Mouse (Mus musculus): ENCODE results near the gene Syndig1. TPM values are rescaled to one million over a fixed set of nuclear protein-coding genes. Genes with fewer than 3 reads are reported as not detected.

Gene Syndig1
- total RNA-seq, 2 experiments from 2014 or later: not detected

DNA sequence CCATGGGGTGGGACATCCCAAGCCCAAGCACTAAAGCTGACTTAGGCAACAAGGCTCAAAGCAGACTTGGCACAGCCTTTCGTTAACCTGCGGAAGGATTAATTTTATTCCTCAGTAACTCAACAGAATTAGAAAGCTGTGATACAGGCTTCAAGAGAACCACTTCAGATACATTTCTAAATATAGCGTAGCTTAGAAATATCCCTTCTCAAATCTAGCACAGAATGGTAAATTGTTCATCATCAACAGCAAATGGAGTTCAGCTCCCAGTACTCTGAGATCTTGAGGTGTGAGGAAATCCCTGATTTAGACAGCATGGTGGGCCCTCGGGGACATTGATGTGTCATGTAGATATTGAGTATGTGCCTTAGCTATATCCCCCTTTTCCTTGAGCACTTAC is 121.6 kb downstream of the Syndig1 start:
- no peak for ATAC-seq (replicated peaks; ENCODE audit: low FRiP score, poor library complexity, severe bottlenecking)

DNA sequence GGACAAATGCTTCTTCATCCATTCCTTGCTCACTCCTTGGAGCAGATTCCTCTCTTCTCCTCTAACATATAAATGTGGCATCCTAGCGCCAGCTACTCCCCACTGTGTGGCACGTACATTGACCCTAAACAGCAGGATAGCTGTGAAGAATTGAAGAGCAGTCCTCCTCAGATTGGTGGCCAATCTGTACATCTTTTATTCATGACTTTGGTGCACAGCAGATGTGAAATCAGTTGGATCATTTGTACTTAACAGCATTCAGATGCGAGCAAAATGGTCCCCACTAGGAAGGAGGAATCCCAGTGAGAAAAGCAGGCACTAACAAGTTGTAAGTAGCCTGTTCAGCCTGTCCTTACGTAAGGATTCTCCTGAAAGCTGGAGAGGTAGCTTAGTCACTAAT is 142.0 kb downstream of the Syndig1 start:
- no peak for ATAC-seq (replicated peaks; ENCODE audit: low FRiP score, poor library complexity, severe bottlenecking)

DNA sequence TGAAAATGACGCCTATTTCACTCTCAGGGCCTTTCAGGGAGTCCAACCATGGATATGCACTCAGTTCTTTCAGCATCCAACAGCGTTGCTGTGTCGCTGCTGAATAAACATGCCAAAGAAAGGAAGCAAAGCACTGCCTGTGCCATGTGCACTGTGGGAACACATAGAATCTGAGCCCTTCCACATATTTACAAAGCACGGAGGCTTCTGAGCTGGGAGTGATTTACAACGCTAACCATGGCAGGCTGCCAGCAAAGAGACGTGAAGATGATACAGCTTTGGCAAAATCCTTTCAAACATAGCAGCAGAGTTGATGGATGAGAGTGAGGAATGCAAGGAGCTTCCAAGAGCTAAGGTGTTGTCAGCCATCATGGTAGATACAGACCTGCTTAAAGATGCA is 144.6 kb downstream of the Syndig1 start:
- no peak for ATAC-seq (replicated peaks; ENCODE audit: low FRiP score, poor library complexity, severe bottlenecking)

DNA sequence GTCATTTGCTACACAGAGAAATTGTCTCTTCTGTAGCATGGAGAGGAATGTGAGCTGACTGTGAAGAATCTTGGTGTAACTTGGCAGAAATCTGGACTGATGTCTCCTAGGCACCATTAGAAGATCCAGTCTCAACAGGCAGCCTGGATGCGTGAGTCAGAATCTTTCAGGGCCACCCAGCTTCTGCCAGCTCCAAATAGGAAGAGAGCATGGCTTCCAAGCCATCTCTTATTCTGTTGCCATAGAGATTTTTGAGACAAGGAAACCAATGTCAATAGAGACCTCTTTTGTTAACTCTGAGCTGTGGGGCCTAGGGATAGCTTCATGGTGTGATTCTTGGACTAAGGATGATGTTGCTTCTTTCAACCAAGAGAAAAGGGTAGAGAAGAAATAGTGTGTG is 151.4 kb downstream of the Syndig1 start:
- ATAC-seq (replicated peaks; ENCODE audit: low FRiP score, poor library complexity, severe bottlenecking): no peak

DNA sequence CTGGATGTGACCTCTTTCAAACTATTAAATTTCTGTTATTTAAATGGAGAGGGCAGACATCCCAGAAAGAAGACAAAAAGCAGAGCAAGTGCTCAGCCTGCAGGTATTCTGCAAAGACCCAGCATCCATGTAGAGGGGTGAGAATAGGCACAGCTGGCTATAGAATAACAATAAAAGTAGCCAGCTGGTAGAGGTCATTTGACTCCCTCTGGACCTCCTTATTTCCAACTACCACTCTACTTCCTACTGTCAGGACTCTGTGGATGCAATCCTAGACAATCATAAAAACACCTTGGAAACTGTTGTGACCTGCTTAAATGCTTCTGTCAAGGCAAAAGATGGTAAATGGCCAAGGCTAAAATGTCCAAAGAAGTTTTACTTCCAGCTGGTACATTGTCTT is 153.5 kb downstream of the Syndig1 start:
- no peak for ATAC-seq (replicated peaks; ENCODE audit: low FRiP score, poor library complexity, severe bottlenecking)

DNA sequence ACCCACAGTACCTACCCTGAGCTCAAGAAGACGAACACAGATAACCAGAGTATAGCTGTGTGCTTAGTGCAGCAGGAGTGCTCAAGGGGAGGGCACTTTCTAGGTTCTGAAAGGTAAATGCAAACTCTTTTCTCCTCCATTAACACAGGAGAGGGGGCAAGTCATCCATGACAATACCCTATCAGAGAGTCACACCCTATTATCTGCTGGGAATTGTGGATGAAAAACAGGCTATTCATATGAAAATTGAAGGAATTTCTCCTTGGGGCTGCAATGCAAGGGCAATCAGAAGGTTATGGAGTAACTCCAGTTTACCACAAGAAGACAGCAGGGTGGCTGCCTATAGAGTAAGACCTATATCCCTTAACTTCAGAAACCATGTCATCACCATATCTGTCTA is 154.1 kb downstream of the Syndig1 start:
- no peak for ATAC-seq (replicated peaks; ENCODE audit: low FRiP score, poor library complexity, severe bottlenecking)

DNA sequence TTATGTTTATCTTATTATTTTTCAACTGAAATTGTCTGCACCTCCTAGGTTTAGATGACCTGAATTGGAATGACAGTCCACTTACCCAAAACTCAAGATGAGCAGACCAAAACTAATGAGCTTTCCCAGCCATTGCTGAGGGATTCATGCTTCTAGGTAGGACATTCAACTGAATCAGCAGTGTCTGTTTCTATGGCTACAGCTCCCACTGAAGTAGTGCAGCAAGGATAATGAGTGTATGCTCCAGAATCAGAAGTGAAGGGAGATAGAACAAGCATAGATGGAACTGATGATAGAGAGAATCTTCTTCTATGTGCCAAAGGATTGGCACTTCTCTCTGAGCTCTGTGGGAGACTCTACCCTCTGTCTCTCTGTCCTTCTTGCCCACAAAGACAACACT is 158.6 kb downstream of the Syndig1 start:
- ATAC-seq (replicated peaks; ENCODE audit: low FRiP score, poor library complexity, severe bottlenecking): no peak

DNA sequence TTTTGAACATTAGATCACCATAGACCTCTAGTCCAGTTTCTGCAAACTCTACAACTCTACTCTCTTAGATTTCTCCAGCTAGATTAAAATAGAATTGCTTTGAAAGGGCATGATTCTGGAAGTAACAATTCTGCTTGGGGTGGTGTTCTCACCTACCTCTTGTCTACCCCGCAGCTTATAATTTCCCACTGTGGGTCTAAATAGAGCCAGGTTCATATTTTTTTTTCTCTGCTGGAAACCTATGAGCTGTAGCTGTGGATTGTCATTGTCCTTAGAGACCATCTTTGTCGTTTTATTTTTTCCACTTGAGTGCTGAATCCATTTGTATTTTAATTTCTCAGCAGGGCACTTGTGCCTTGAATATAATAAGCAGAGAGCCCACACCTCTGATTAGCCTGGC is 162.5 kb downstream of the Syndig1 start:
- no peak for ATAC-seq (replicated peaks; ENCODE audit: low FRiP score, poor library complexity, severe bottlenecking)

DNA sequence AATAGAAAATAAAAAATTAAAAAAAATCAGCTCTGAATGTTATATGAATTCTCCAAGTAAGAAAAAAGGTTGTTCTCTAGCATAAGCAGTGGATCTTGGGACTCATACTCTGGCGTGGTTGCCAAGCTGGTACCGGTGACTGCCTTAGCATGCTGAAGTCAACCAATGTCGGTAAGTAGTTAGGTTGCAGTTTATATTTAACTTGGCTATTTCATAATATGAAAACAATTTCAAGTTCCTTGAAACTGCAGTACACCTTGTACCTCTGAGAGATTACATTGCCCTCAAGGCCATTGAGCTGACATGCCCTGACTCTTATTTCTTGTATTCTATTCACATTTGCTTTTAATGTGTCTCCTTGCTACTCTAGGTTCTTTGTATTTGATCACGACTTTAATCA is 163.9 kb downstream of the Syndig1 start:
- no peak for ATAC-seq (replicated peaks; ENCODE audit: low FRiP score, poor library complexity, severe bottlenecking)

DNA sequence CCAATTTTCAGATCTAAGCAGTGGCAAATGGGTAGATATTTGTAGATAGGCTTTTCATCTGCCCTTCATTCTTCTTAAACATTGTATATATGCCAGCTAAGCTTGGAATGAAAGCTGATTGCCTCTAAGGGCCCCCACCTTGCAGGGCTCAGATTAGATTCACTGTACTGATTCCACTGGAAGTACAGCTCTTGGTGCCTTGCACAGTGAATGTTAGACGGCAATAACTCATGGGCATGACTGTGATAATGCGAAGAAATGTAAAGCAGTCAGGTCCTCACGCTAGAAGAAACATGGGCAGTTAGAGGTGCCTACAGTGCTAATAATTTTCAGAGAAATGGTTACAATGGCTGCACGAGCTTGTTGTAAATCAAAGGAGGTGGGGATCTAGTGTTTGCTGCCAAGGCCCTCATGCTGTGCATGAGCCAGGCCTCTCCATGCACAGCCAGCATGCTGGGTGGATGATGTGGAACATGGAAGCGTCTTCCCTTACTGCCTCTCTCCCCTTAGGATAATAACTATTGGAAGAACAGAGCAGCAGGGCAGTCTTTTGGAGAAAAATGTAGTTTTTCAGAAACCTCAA is 167.5 kb downstream of the Syndig1 start:
- no peak for ATAC-seq (replicated peaks; ENCODE audit: low FRiP score, poor library complexity, severe bottlenecking)

DNA sequence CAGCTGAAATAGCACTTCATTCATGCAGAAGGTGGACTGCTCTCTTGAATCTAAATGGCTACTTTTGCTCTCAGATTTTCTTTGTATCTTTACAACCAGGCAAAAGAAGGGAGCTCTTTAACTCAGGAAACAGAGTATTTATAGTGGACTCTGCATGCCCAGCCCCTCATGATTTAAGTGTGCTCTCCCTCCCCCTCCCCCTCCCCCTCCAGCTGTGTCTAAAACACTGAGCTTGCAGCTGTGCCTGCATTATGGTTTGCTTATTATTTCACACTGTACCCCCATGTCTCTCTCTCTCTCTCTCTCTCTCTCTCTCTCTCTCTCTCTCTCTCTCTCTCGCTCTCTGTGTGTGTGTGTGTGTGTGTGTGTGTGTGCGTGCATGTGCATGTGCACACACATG is 168.6 kb downstream of the Syndig1 start:
- ATAC-seq (replicated peaks; ENCODE audit: low FRiP score, poor library complexity, severe bottlenecking): no peak

DNA sequence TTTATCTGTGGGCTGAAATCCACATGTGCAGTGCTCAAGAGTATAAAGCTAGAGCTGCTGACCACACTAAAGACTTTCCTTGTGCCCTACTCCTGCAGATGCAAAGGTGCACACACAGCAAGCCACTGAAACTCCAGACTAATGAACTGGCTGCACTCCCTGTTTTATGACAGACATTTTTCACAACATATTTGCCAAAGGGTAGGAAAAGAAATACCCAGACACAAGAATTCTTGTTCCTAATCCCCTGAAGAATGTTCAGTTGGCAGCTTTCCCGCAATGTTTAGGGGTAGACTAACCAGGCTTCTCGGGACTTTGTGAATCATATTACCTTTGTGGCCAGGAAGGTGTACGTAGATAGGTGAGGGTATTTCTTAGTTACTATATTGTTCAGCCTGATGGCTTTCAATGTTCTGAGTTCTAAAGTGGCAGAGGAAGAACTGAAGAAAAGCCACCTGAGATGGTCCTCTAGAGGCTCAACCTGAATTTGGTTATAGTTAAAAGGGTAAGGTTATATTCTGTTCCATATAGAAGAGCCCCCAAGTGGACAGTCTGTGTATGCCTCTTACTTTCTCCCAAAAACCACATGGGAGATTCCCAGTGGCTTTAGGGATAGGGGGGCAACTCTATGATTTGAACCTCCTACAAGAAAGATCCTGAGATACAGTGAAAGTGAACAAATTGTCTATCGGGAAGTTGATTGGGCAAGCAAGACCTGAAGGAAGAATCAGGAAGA is 169.5 kb downstream of the Syndig1 start:
- ATAC-seq (replicated peaks; ENCODE audit: low FRiP score, poor library complexity, severe bottlenecking): no peak

DNA sequence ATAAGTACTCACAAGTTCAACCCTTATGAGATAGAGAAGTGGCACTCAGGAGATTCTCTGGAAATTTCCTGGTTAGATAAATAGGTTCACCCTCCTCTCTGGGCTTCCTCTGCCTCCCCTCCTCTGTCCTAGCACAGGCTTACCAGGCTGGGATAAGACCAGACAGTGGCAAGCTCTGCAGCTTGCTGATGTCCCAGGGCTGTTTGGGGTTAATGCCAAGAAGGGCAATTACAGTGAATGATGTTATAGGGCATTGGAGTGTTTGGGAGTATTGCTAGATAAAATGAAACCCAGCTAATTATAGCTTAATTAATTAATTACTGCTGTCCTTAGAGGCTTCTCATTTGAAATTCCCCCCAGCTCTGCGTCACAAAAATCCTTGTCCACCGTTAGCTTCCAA is 171.6 kb downstream of the Syndig1 start:
- ATAC-seq (replicated peaks; ENCODE audit: low FRiP score, poor library complexity, severe bottlenecking): no peak

DNA sequence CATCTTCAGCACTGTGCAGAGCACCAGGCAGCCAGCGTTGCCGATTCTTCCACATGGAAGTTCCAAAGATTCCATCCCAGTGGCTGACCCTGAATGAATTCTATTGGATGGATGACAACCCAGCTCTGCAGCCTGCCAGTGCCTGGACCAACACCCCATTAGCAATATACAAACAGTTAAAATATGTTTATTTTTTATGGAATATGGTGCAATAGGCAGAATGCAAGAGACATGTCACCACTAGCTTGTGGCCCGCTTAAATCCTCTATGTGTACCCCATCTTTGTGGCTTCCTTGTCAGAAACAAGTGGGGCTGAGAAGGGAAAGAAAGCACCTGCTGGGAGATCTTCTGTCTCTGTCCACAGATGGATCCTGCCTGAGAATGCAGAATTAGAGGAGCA is 174.5 kb downstream of the Syndig1 start:
- no peak for ATAC-seq (replicated peaks; ENCODE audit: low FRiP score, poor library complexity, severe bottlenecking)

DNA sequence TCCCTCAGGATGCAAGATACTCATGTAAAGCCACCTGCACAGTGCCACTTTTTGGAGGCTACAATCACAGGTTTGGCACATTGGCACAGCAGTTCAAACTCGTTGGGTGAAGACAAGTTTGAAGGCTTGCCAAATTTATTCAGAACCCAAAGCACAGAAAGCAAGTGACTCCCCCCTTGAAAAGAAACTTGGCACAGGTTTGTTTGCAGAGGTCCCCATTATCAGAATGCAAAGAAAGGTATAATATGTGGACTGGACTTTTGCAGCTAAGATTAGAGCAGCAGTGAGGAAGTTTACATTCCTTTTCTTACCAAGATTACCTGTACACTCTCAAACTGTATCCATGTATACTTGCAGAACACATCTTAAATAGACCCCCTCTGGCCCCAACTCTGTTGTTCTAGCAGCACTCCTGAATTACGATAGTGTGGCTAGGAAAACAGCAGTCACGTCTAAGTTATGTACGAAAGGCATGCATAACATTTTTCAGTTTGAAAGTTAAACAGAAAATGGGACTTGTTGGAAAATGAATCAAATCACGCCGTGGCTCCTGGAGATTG is 183.9 kb downstream of the Syndig1 start:
- no peak for ATAC-seq (replicated peaks; ENCODE audit: low FRiP score, poor library complexity, severe bottlenecking)

DNA sequence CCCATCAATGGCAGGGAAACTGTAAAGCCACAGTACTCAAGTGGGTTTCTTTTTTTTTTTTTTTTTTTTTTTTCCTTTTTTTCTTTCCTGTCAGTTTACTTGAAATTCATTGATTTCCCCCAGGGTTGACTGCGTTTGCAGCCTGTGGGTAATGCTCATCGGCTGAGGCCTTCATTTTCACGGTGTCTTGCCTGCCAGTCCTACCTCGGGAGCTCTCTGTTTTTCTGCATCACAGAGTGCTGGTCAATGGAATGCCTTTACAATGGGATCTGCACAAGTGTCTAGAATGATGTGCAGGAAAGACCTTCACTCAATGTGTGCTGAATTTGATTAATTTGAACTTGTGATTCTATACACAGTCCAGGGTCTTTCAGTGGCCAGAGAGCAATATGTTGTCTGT is 184.8 kb downstream of the Syndig1 start:
- no peak for ATAC-seq (replicated peaks; ENCODE audit: low FRiP score, poor library complexity, severe bottlenecking)

DNA sequence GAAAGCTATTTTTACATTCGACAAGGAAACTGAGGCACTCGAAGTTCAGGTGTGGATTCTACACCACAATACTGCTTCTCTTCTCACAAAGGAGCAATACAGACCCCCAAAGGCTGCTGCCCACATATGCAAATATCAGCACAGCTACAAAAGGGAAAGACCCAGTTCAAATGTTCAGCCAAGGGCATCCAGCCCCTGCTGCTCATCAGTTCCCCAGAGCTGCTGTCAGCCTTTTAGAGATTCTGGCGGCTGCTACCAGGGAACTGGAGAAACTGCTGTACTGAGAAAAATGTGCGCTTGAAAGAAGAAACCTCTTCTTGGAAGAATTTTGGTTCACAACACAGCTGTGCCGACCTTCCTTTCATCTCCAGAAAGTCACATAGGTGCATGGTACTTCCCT is 187.3 kb downstream of the Syndig1 start:
- no peak for ATAC-seq (replicated peaks; ENCODE audit: low FRiP score, poor library complexity, severe bottlenecking)

DNA sequence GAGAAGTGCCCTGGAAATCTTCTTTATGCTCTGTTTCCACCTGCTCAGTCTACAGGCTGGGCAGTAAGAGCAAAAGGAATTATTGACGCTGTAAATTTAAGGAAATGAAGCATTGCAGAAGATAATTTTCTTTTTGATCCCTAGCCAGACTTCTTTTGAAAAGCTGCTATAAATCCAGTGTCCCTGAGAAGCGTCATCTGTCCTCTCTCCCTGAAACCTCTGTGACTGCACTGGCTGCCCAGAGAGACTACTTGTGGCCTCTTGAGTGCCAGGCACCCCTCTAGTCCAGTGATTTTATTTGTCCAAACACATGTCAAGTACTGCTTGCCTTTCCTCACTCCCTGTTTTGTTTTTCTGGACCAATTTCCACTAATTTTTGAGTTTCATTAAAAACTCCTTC is 191.7 kb downstream of the Syndig1 start:
- ATAC-seq (replicated peaks; ENCODE audit: low FRiP score, poor library complexity, severe bottlenecking): no peak

DNA sequence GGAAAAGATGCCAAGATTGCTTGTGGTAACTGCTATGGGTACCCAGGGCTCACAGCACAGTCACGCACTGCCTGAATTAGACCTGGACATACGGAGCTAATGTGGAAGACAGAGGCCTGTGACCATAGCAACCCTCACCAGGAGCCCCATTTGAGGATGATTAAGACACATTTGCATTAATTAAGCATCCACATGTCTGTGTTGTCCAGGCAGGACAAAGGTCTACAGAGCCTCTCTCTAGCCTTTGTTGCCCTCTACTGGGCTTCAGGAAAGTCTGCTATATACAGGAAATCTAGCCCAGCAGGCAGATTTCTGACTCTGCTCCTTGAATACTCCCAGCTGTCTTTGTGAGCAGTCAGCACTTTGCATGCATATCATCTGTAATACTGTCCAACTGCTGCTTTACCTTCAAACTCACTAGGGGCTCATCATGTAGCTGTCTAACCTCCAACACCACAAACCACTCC is 194.9 kb downstream of the Syndig1 start:
- no peak for ATAC-seq (replicated peaks; ENCODE audit: low FRiP score, poor library complexity, severe bottlenecking)

DNA sequence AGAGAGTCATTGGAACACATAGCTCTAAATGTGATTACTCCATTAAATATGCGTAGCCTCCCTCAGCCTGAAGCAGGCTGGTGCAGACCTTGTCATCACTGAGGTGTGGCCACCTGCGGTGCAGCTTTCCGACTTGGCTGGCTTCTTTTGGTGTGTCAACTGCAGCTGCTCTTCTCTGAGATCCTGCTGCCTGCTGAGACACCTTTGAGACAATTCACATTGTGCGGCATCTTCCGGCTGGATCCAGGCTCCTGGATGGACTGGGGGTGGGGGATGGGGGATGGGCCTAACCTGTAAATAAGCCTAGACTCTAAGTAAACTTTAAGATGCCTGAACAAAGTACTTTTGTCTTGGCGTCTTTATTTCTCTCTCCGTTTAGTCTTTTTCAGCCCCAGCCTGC is 214.5 kb downstream of the Syndig1 start:
- ATAC-seq (replicated peaks; ENCODE audit: low FRiP score, poor library complexity, severe bottlenecking): no peak

Data from erythroid progenitor cell, adult 5-6 weeks (primary cell).